Mouse (Mus musculus): ENCODE measurements around the gene Kat2b.

- TF ChIP-seq ZNF384 (IDR thresholded peaks at IDR 0.05; ENCODE audit: low read depth, low read length) (no peak), MAFK (IDR thresholded peaks at IDR 0.05; ENCODE audit: insufficient read depth, low read depth, low read length) (no peak)
These were observed 151.8 kb downstream of the Kat2b start for GRCm38 (mm10) chr17:53718474-53718873.
